Mouse (Mus musculus): ENCODE data around the gene Mpp5. TPM values are rescaled to one million over a fixed set of nuclear protein-coding genes. Genes with fewer than 3 reads are reported as not detected.

Mpp5 gene
- polyA plus RNA-seq, 1 experiment: 25.3 TPM

GRCm38 (mm10) chr12:78834496-78834895, 85.8 kb downstream of the Mpp5 start:
- TF ChIP-seq POLR2A (IDR thresholded peaks at IDR 0.05; ENCODE audit: low read depth, low read length) (no peak), CTCF (IDR thresholded peaks at IDR 0.05; ENCODE audit: borderline replicate concordance, insufficient read depth, low read length) (no peak)
- no peaks in the 10 kb centered on the region for H3K4me1 ChIP-seq (ENCODE audit: control insufficient read depth, insufficient read depth, low read length)
- H3K4me3 ChIP-seq (ENCODE audit: insufficient read depth, low read length): no peak overlapping the region
- H3K27ac ChIP-seq (ENCODE audit: insufficient read depth, low read length): no peak overlapping the region

DNA sequence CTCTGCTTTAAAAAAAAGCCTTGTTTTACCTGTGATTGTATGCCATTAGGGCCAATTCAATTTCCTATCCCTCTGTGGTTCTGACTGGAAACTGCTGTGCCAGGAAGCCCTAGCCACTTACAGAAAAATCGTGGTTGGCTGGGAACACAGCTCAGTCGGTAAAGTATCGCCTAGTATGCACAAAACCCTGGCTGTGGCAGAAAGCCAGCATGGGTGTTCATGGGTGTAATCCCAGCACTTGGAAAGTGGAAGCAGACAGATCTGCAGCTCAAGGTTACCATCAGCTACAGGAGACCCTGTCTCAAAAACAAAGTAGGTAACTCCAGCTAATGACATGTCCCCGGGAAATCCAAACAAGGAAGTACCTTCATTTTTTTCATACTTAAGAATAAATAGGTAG, 91.2 kb downstream of the Mpp5 start:
- H3K27ac ChIP-seq (ENCODE audit: insufficient read depth, low read length): no peak overlapping the region
- H3K4me3 ChIP-seq (ENCODE audit: insufficient read depth, low read length): no peak overlapping the region
- no peak for TF ChIP-seq POLR2A (IDR thresholded peaks at IDR 0.05; ENCODE audit: low read depth, low read length)
- no peak for TF ChIP-seq CTCF (IDR thresholded peaks at IDR 0.05; ENCODE audit: borderline replicate concordance, insufficient read depth, low read length)
- peaks cover 2% of the 10 kb centered on the region; the same call in 1 of the 2 replicates for H3K4me1 ChIP-seq (ENCODE audit: control insufficient read depth, insufficient read depth, low read length)

DNA sequence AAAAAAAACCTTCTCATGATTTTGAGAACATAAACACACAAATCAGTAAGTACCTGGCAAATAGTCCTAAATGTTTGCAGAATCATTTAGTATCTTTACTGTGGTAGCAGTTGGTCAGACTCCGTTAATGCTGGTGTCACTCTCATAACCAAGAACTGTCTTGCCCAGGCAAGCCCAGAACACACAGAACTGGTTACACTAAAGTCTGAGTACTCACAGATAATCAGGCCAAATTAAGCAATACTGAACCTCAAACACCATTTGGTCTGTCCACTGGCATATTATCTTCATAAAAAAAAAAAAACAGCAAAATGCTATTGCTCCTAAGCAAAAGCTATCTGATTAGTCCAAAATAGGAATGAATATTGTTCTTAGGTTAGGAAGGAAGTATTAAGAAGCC, 93.7 kb downstream of the Mpp5 start:
- Histone ChIP-seq H3K27ac (ENCODE audit: insufficient read depth, low read length) (peak overlapping the region; percentile 73), H3K4me1 (ENCODE audit: control insufficient read depth, insufficient read depth, low read length) (peaks cover 2% of the 10 kb centered on the region; the same call in 1 of the 2 replicates), H3K4me3 (ENCODE audit: insufficient read depth, low read length) (no peak overlapping the region)
- no peak for TF ChIP-seq CTCF (IDR thresholded peaks at IDR 0.05; ENCODE audit: borderline replicate concordance, insufficient read depth, low read length)
- TF ChIP-seq POLR2A (IDR thresholded peaks at IDR 0.05; ENCODE audit: low read depth, low read length): no peak

DNA sequence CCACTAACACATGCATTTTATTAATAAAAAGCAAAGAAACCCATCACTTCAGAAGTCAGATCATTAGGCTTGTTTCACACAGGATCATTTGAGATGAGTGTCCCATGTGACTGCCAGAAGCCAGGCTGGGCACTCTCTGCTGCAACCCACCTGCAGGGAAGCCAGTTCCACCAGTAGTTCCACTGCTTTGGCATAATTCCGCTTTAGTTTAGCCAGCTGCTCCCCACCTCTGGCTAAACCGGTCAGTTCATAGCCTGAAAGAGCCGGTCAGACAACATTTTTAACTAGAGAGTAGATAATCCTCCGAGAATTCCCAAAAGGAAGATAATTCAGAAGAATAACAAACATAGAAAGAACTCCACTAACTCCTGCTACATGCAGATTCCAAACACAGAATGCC, 99.5 kb downstream of the Mpp5 start:
- Histone ChIP-seq H3K27ac (ENCODE audit: insufficient read depth, low read length) (no peak overlapping the region), H3K4me3 (ENCODE audit: insufficient read depth, low read length) (no peak overlapping the region), H3K4me1 (ENCODE audit: control insufficient read depth, insufficient read depth, low read length) (no peaks in the 10 kb centered on the region)
- TF ChIP-seq POLR2A (IDR thresholded peaks at IDR 0.05; ENCODE audit: low read depth, low read length) (no peak), CTCF (IDR thresholded peaks at IDR 0.05; ENCODE audit: borderline replicate concordance, insufficient read depth, low read length) (no peak)

- TF ChIP-seq CTCF (IDR thresholded peaks at IDR 0.05; ENCODE audit: borderline replicate concordance, insufficient read depth, low read length) (no peak), POLR2A (IDR thresholded peaks at IDR 0.05; ENCODE audit: low read depth, low read length) (peak; percentile 82)
- H3K4me1 ChIP-seq (ENCODE audit: control insufficient read depth, insufficient read depth, low read length): peaks cover 5% of the 10 kb centered on the region
- peak overlapping the region; percentile 30; the same call in 1 of the 2 replicates for H3K27ac ChIP-seq (ENCODE audit: insufficient read depth, low read length)
- H3K4me3 ChIP-seq (ENCODE audit: insufficient read depth, low read length): peak overlapping the region; percentile 73
Measured at GRCm38 (mm10) chr12:78860921-78861495, 112.3 kb downstream of the Mpp5 start.

- Histone ChIP-seq H3K27ac (ENCODE audit: insufficient read depth, low read length) (peak within 1 kb of the TSS; percentile 90), H3K4me3 (ENCODE audit: insufficient read depth, low read length) (peak within 1 kb of the TSS; percentile 97), H3K4me1 (ENCODE audit: control insufficient read depth, insufficient read depth, low read length) (peaks cover 5% of the 10 kb centered on the region)
- TF ChIP-seq POLR2A (IDR thresholded peaks at IDR 0.05; ENCODE audit: low read depth, low read length): peak; percentile 84
- TF ChIP-seq CTCF (IDR thresholded peaks at IDR 0.05; ENCODE audit: borderline replicate concordance, insufficient read depth, low read length): peak; percentile 76; the same call in 1 of the 2 replicates
Measured at GRCm38 (mm10) chr12:78861496-78862253, 113.0 kb downstream of the Mpp5 start, which contains the start of the genes Atp6v1d and Eif2s1. Atp6v1d (minus strand) TSS chr12:78861638. Eif2s1 (plus strand) TSS chr12:78861819.

DNA sequence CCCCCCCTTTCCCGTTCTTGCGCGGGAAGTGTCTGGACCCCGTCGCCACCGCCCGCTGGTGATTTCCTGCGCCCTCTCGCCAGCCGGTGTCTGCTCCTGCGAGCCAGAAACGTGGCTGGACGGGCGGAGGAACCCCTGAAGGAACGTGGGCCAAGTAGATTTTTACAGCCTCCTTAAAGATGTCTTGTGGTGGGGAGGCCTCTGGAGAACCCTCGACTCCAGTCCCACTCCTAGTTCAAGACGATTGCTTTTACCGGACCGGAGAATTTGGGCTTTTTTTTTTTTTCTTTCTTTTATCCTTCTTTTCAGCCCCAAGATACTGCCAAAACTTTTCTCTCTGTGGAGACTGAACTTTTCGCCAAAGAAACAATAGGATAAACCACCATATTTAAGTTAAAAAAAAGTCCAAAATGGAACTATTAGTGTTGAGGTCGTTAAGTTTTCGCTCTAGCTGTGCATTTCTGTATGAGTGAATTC, 113.6 kb downstream of the Mpp5 start:
- Histone ChIP-seq H3K4me3 (ENCODE audit: insufficient read depth, low read length) (peak overlapping the region; percentile 97), H3K27ac (ENCODE audit: insufficient read depth, low read length) (peak overlapping the region; percentile 90), H3K4me1 (ENCODE audit: control insufficient read depth, insufficient read depth, low read length) (peaks cover 5% of the 10 kb centered on the region)
- TF ChIP-seq CTCF (IDR thresholded peaks at IDR 0.05; ENCODE audit: borderline replicate concordance, insufficient read depth, low read length) (no peak), POLR2A (IDR thresholded peaks at IDR 0.05; ENCODE audit: low read depth, low read length) (no peak)

GRCm38 (mm10) chr12:78865434-78865833, 116.7 kb downstream of the Mpp5 start:
- no peak for TF ChIP-seq CTCF (IDR thresholded peaks at IDR 0.05; ENCODE audit: borderline replicate concordance, insufficient read depth, low read length)
- no peak overlapping the region for H3K27ac ChIP-seq (ENCODE audit: insufficient read depth, low read length)
- peaks cover 2% of the 10 kb centered on the region; the same call in 1 of the 2 replicates for H3K4me1 ChIP-seq (ENCODE audit: control insufficient read depth, insufficient read depth, low read length)
- H3K4me3 ChIP-seq (ENCODE audit: insufficient read depth, low read length): no peak overlapping the region

DNA sequence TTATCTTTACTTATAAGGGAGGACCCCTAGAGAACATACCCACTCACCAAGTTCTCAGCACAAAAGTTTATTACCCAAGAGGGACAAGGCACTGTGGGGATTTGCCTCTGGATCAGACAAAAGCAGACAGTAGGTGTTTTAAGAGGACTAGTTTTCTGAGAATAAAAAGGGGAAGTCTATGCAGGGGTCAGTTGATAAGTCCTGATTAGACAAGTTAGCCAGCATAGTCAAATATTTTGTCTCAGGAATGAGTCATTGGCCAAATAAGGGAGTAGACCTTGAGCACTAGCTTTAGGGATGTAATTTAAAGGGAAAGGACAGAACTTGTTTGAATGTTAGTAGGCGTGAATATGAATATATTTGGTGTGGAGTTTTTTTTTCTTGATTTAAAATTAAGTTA, 119.4 kb downstream of the Mpp5 start:
- H3K27ac ChIP-seq (ENCODE audit: insufficient read depth, low read length): no peak overlapping the region
- H3K4me1 ChIP-seq (ENCODE audit: control insufficient read depth, insufficient read depth, low read length): peaks cover 2% of the 10 kb centered on the region; the same call in 1 of the 2 replicates
- TF ChIP-seq POLR2A (IDR thresholded peaks at IDR 0.05; ENCODE audit: low read depth, low read length) (no peak), CTCF (IDR thresholded peaks at IDR 0.05; ENCODE audit: borderline replicate concordance, insufficient read depth, low read length) (no peak)
- no peak overlapping the region for H3K4me3 ChIP-seq (ENCODE audit: insufficient read depth, low read length)

DNA sequence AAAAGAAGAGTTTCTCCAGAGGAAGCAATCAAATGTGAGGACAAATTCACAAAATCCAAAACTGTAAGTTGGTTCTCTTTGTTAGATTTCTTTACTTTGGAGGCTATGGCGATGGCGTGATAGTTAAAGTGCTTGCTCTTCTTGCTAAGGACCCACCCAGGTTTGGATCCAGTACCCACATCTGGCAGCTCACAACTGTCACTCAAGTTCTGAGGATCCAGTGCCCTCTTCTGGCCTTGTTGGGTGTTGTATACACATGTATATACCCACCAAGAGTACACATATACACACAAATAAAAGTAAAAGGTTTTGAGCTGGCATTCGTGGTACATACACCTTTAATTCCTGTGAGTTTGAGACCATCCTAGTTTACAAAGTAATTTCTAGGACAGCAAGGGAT, 125.9 kb downstream of the Mpp5 start:
- H3K4me3 ChIP-seq (ENCODE audit: insufficient read depth, low read length): no peak overlapping the region
- no peak for TF ChIP-seq CTCF (IDR thresholded peaks at IDR 0.05; ENCODE audit: borderline replicate concordance, insufficient read depth, low read length)
- no peak for TF ChIP-seq POLR2A (IDR thresholded peaks at IDR 0.05; ENCODE audit: low read depth, low read length)
- H3K4me1 ChIP-seq (ENCODE audit: control insufficient read depth, insufficient read depth, low read length): no peaks in the 10 kb centered on the region
- no peak overlapping the region for H3K27ac ChIP-seq (ENCODE audit: insufficient read depth, low read length)
